Mouse (Mus musculus) telencephalon, adult 2 months (tissue): ENCODE measurements around the gene Ubtd1.

Source experiments
- DNase-seq: peaks from one replicate; pipeline ENCODE4 v3.0.0-alpha.2; 2011; ENCODE audit warnings: low read depth, low spot score

The Ubtd1 gene

DNA sequence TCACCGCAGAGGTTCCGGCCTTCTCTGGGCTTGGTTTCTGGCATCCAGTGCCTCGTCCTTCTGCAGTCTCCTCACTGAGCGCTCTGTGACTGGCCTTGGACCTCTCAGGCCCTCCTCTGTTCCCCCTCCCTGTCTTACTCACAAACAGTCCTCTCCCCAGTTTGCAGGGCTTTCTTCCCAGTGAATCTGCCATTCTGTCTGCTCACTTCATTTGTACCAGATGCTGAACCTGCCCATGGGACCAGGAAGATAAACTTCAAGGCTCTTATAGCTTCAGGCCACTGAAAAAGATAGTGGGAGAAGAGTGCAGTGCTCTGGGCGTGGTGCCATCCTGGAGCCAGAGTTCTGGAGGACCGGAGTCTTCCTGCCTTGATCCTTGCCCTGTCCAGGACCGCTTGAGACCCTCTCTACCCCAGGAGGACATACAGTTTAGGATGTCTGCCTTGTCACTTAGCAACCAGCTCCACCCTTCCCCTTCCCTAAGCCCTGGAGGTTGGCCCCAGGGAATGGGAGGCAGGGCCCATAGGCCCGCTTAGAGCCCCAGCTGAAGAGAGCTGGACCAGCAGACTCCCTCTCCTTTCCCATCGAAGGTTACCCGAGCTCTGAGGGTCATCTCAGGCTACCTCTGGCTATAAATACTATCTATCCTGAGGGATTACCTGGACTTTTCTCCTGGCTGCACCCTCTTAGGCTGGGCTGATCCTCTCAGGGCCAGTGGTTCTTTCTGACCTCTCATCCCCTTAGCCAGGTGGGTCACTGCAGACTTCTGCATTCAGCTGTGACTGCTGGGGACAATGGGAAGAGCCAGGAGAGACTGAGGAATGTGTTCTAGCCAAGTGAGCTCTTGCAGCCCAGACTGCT, 40.3 kb downstream of the Ubtd1 start:
- no peak for DNase-seq

DNA sequence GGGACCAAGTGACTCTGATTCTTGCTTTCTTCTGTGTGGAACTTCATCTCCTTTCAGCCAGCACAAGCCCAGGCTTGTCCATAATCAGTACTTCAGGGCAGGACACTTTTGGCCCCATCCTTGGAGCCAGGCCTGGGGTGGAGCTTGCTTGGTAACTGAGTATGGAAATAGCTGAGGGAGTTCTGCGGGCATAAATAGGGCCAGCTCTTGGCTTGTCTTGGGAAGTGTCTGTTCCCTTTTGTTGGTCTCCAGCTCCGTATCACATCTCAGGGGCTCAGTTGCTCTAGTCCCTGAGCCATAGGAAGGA, 40.9 kb downstream of the Ubtd1 start:
- no peak for DNase-seq

DNA sequence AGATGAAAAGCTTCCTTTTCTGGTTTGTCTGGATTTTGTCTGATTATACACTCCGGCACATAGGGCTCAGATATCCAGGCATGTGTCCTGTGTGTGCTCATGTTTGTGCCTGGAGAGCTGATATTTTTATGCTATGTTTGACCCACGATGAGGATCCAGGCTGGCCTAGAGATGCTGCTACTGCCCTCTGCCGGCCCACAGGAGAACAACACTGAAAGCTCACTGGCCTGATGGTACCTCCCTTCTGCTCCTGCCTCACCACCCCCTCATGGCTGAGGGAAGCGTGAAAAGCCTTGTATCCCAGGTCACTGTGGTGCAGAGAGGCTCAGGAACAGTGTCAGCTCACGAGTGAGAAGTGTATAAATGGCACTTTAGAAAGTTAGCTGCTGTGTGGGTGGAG, 44.6 kb downstream of the Ubtd1 start:
- no peak for DNase-seq

DNA sequence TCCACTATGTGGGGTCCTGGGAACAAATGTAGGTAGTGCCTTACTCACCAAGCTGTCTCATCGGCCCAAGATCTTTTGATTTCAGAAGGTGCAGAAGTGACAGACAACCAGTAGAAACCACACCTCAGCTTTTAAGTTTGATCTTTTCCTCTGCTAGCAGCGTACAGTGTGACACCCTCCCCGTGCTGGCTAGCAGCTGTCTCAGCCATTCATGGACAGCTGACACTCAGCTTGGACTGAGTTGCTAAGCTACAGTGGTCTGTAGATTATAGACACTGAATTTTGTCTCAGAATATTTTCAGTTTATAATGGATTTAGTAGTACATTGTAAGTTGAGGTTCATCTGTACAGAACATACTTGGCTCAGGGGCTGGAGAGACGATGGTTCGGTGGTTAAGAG, 49.5 kb downstream of the Ubtd1 start:
- no peak for DNase-seq

DNA sequence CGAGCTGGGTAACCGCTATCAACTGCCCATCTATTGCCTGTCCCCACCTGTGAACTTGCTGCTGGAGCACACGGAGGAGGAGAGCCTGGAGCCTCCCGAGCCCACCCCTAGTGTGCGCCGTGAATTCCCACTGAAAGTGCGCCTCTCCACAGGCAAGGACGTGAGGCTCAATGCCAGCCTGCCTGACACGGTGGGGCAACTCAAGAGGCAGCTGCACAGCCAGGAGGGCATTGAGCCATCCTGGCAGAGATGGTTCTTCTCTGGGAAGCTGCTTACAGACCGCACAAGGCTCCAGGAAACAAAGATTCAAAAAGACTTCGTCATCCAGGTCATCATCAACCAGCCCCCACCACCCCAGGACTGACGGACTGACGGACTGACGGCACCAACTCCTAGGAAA, 52.0 kb downstream of the Ubtd1 start:
- DNase-seq: no peak

DNA sequence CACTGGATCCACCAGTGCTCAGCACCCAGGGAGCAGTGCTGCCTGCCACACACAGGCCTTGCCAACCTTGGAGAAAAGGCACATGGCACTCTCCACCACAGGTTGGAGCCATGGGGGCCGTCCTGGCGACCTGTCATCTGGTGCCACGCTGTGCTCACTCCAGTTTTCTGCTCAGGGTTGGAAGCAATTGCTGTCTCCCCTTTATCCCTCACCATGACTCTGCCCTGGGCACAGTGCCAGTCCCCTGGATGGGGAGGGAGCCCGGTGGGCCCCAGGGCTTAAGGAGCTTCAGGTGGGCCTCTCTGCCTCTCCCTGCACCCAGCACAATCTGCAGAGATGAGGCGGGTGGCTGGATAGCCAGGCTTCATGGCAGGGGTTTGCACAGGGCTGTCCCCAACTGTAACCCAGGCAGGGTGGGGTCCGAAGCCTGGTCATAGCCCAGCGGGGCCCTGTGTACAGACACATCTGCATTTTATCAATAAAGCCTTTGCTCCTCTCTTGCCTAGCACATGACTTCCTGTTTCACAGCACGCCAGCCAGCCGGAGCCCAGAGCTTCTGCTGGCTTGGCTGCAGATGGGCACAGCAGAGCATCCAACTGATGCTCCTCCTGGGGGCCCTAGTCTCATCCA, 52.7 kb downstream of the Ubtd1 start:
- DNase-seq: no peak

DNA sequence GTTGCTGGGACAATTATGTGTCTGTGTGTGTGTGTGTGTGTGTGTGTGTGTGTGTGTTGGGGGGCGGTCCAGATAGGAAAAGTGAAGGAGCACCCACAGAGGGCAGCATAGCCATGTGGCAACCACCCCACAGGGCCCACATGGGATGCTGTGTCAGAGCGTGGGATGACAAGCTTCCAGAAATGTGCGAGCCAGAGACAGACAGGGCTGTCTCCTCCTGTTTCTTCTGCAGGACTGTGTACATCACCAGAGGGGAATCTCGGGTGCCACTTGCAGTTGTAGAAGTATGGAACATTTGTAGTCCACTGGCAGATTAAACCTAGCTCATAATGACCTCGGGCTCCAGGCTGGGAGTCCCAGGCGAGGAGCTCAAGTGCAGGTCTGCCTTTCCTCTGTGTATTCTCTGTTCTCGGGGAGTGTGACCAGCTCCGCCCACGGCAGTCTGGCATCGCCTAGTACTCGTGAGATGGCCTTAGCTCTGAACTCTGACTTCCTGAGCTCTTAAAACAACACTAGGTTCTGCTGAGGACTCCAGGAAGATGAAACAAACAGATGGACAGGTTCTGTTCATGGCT, 53.4 kb downstream of the Ubtd1 start:
- no peak for DNase-seq

DNA sequence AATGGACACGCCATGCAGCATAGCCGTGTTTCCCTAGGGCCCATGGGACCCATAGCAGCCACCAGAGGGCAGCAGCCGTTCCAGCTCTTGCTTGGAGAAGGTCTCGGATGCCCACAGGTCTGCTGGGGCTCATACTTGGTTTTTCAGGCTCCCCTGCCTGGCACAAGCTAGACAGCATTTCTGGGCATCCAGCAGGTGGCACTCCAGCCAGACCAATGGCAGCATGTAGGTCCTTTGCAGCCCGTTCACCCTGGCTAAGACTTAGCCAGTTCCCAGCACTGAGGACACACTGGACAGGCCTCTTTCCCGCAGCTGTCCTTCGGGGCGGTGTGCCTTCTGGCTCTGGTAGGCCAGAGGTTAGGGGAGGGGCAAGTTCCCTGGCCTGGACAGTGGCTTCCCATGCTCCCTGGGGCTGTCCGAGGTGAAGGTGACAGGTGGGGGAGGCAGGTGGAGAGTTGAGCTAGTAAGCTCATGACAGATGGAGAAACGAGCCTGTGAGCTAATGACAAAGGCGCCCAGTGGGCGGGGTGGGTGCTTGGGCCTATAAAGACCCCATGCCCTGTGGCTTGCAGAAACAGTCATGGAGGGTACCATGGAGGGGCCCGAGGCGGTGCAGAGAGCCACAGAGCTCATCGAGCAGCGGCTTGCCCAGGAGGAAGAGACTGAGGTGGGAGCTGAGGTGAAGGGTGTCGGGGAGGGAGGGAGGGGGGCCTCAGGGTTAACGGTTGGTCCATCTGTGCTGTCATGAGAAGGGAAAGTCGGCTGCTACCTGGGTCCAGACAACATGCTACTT, 54.1 kb downstream of the Ubtd1 start, which contains the start of gene Ankrd2:
TSS of gene Ankrd2 (plus strand) at position 545 of the 793 bp plus-strand sequence.
- peak; percentile 60 for DNase-seq

DNA sequence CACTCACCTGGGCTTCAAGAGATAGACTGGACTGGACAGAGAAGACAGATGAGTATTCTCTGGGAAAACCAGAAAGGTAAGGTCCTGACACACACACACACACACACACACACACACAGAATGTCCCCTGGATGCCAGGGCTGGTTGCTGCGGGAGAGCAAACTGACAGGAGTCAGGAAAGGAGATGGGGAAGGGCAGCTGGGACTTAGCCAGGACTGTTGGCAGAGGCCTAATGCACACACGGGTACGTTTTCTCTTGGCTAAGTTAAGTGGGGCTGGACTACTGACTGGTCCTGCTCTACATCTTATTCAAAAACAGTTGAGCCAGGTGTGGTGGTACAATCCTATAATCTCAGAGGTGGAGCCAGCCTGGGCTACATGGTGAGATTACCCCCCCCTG, 54.8 kb downstream of the Ubtd1 start:
- DNase-seq: no peak

DNA sequence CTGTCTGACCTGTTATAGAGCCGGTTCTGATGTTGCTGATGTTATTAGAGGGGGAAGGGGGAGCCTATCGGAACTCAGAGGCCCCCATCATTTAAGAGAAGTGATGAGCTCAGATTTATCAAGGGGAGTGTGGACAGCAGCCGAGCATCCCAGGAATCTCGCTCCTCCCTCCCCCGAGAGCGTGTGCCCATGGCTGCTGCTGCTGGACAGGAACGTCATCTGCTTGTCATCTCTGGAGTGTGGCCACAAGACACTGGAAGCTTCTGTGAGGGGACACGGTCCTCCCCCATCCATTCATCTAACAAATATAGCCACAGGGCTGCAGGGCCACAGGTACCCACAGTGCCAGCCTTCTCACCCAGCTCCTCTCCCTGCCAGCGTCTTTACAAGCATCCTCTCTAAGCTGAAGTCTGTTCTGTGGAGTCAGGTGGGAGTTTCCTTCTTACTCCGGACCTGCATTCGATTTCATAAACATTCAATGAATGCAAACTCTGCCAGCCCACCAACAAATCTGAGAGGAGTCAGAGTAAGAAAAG, 55.7 kb downstream of the Ubtd1 start:
- DNase-seq: no peak

DNA sequence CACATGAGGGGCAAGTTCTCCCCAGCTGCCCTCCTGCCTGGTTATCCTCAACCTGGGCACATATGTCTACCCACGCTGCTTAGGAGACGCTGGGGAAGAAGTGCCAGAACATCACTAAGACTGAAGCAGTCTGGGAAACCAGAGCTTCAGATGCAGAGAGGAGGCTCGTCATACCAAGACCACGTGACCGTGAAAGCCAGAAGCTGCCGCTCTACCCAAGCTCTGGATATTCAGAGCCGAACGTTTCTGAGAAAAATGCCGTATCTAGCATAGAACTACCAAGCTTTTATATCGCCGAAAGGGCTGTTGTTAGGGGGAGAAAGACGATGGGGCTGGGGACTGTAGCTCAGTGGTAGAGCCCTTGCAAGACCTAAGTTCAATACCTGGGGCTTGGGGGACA, 56.7 kb downstream of the Ubtd1 start:
- no peak for DNase-seq

DNA sequence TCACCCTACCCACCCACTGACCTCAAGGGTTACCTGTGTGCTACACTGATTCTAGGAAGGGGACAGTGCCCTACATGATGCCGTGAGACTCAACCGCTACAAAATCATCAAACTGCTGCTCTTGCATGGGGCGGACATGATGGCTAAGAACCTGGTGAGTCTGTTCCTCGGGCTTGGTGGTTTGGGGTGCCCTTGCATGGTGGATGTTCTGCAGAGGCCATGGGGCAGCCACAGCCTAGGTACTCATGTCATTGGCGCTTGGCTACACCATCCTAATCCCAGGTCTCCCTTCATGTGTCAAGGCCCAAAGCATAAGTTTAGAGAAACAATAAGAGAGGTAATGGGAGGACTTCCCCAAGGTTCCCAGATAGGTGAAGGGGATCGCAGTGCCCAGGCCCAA, 62.4 kb downstream of the Ubtd1 start:
- no peak for DNase-seq

DNA sequence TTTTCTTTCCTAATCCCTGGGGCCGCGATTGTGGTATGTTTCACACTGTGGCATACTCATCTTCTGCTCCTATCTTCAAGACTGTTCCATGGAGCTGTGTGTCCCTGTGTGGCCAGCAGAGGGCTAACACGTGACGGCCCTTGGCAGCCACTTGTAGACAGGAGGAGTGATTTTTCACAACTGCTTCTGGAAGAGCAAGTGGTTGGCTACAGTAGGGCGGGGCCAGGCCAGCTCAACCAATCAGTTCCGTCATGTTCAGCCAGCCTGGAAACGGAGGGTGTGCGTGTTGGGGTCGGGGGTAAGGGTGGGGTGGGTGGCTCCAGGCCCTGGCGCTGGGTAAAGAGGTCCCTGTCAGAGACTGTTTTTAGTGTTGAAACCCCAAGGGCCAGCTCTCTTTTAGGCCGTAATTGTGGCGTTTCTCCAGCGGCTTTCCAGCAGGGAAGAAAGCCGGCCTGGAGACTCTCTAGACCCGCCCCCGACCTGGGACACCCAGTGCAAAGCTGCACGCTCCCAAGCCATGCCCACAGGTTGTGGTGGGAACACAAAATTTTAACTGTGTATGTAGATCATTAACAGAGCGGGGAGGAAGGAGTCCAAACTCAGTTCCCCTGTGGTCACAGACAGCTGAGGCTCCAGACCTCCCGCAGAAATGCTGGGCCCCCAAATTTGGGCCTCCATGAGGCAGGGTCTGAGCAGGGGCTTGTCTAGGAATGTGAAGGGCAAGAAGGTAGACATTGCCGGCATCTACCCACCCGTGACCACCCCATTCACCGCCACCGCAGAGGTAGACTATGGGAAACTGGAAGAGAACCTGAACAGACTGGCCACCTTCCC, 63.9 kb downstream of the Ubtd1 start, which contains the start of gene Hoga1:
TSS of gene Hoga1 (plus strand) at position 342 of the 834 bp plus-strand sequence.
- no peak for DNase-seq

DNA sequence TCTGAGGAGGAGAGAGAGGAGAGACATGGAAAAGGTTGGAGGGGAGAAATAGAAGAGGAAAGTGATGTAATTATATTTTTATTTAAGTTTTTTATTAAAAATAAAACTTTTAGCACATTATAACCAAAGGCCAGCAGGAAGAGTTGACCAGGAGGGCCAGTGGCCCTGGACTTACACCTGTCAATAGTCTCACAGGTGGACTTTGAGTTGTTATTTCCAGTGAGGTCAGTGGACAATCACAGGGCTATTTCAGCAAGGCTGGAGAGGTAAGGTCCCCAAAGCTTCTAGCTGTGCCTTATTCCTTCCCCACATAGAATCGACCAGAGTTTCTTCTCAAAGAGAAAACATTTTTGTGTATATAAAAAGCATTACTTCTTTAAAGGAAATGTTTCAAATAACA, 68.7 kb downstream of the Ubtd1 start:
- no peak for DNase-seq

DNA sequence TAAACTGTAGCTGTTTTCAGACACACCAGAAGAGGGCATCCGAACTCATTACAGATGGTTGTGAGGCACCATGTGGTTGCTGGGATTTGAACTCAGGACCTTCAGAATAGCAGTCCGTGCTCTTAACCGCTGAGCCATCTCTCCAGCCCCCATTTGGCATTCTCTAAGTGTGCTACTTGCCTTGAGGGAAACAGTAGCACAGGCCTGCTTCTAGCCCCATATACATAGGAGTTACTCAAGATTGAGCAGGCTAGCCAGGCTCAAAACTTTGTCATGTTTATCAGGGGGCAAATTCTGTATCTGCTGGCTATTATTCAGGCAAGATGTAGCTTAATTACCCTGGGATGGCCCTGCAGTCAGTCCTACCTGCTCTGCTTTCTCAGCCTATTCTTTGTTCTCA, 69.8 kb downstream of the Ubtd1 start:
- no peak for DNase-seq

DNA sequence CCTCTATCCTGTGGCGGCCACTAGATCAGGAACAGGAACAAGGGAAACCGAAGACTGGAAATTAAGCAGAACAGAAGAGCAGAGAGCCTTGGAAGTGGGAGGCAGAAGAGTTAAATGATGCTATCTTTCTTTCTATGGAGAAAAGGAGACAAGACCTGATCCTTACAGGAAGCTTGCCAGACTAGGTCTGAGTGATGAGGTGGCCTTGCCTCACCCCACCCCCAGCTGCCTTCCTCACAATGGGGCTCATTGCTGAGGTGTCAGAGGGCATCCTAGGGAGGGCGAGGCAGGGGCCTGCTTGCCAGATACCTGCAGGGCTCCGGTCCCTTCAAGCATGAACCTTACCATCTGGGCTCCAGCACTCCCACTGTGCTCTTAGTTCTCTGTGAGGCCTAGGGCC, 70.4 kb downstream of the Ubtd1 start, which contains the start of gene 4933411K16Rik:
TSS of gene 4933411K16Rik (plus strand) at position 301 of the 400 bp plus-strand sequence.
- DNase-seq: no peak

DNA sequence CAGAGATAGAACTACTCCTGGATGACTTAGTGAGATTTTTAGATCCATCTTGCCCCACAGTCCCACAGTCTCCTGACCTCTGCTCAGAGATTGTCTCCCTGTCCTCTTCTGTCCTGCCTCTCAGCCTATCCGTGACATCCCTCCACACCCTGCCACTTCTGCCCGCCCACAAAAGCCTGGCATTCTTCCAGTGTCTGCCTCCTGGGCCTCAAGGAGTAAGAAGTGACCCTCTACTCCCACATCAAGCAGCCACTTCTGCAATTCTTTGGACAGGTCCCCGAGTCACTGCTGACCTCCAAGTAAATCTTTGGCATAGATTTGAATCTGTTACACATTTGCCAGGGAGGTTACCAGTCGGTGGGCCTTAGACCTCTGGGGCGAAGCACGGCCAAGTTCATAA, 72.7 kb downstream of the Ubtd1 start:
- no peak for DNase-seq

DNA sequence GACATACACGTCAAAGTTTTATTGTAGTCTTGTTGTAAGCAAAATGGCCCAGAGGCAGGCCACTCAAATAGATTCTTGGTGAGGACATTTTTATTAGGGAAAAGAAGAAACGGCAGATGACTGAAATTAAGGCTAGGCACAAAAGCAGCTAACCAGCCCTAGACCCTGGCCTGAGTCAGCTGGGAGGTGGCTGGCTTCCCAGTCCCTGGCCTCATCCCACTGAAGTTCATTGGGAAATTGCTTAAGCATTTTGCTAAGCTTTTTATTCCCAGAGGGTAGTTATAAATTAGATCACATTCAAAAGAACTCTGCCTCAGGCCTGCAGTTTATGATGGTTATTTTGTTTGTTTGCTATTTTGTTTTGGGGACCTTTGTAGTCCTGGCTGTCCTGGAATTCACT, 74.3 kb downstream of the Ubtd1 start:
- no peak for DNase-seq

DNA sequence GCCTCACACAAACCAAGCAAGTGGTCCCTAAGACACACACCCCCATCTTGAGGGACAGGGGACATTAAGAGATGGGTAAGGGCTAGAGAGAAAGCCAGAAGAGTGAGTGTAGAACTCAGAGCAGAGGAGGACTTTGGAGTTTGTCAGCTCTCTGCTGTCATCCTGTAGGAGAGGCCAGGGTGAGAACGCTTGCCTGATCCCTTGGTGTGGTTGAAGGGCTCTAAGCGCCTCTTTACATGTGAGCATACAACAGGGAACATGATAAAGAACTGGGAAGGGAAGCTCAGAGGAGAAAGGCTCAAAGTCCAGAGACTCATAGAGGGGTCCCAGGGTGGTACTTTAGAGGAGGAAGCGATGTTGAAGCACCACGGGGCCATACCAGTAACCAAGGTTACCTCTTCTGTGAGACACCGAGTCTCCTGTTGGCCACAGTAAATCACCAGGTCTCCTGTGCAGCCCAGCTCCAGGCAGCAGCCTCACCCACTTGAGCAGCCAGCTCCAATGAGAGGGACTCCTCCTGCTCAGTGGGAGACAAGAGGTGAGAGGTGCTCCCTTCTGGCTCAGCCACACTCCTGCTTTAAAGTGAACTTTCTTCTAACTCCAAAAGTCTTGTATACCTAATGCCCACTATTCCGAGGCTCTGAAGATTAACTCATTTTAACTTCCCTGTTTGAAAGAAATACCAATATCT, 75.3 kb downstream of the Ubtd1 start:
- DNase-seq: no peak

DNA sequence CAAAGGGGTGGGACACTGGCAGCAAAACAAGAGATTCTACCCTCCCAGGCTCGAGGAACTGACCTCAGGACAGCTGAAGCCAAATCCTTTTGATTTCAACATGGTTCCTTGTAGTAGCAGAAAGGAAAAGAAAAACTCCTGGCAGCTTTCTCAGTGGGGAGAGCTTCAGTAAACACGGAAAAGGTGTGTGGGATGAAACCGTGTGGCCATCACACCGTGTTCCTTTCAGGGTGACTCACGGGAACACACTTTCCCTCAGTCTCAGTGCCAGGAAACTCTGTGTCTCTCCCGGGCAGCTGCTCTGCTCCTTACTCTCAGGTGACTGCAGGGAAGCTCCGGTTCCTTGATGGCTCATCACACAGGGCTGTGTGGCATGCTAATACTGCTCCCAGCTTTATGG, 76.9 kb downstream of the Ubtd1 start:
- no peak for DNase-seq
